Mouse (Mus musculus) cerebellum, adult 18-20 months (tissue): ENCODE data around the gene Fchsd2.

Experiments used
- DNase-seq, 2 experiments: peaks; one replicate each; pipeline ENCODE4 v3.0.0; 2021

The Fchsd2 gene

GRCm38 (mm10) chr7:101213515-101214263, 121.0 kb downstream of the Fchsd2 start:
- DNase-seq: no peak

- no peak for DNase-seq
These were observed 124.1 kb downstream of the Fchsd2 start for GRCm38 (mm10) chr7:101216724-101217123.

GRCm38 (mm10) chr7:101223501-101223900, 130.8 kb downstream of the Fchsd2 start:
- DNase-seq: no peak

GRCm38 (mm10) chr7:101229336-101229735, 136.7 kb downstream of the Fchsd2 start:
- DNase-seq: no peak

- DNase-seq: no peak
These were observed 138.8 kb downstream of the Fchsd2 start for GRCm38 (mm10) chr7:101231458-101231857.

GRCm38 (mm10) chr7:101232716-101233115, 140.1 kb downstream of the Fchsd2 start:
- no peak for DNase-seq

- DNase-seq: no peak
These were observed 144.2 kb downstream of the Fchsd2 start for GRCm38 (mm10) chr7:101236712-101237473.

- no peak for DNase-seq
These were observed 156.1 kb downstream of the Fchsd2 start for GRCm38 (mm10) chr7:101248760-101249159.

GRCm38 (mm10) chr7:101249173-101249572, 156.5 kb downstream of the Fchsd2 start:
- DNase-seq: no peak

- DNase-seq: no peak
These were observed 160.4 kb downstream of the Fchsd2 start for GRCm38 (mm10) chr7:101253071-101253470.

- DNase-seq: no peak
These were observed 165.8 kb downstream of the Fchsd2 start for GRCm38 (mm10) chr7:101258482-101258881.

- no peak for DNase-seq
These were observed 169.4 kb downstream of the Fchsd2 start for GRCm38 (mm10) chr7:101261941-101262546.

- no peak for DNase-seq
These were observed 170.8 kb downstream of the Fchsd2 start for GRCm38 (mm10) chr7:101263511-101263910.

GRCm38 (mm10) chr7:101267457-101268259, 175.0 kb downstream of the Fchsd2 start:
- no peak for DNase-seq

- no peak for DNase-seq
These were observed 178.9 kb downstream of the Fchsd2 start for GRCm38 (mm10) chr7:101271602-101272001.

- DNase-seq: no peak
These were observed 179.9 kb downstream of the Fchsd2 start for GRCm38 (mm10) chr7:101272466-101273160.

- DNase-seq: no peak
These were observed 190.1 kb downstream of the Fchsd2 start for GRCm38 (mm10) chr7:101282721-101283120.

- no peak for DNase-seq
These were observed 191.8 kb downstream of the Fchsd2 start for GRCm38 (mm10) chr7:101284504-101284903.

- no peak for DNase-seq
These were observed 194.2 kb downstream of the Fchsd2 start for GRCm38 (mm10) chr7:101286891-101287290.

- no peak for DNase-seq
These were observed 195.2 kb downstream of the Fchsd2 start for GRCm38 (mm10) chr7:101287820-101288219.

- peak; percentile 58 to 67 for DNase-seq
These were observed 195.8 kb downstream of the Fchsd2 start for GRCm38 (mm10) chr7:101288436-101288835.

GRCm38 (mm10) chr7:101290401-101290800, 197.7 kb downstream of the Fchsd2 start:
- DNase-seq: no peak
